Mouse (Mus musculus) bone marrow macrophage, adult 2 months (primary cell): ENCODE data around the gene Smad6.

Experiments used
- CTCF ChIP-seq: IDR thresholded peaks from 2 replicates; pipeline ENCODE4 v1.5.1; 2012; ENCODE audit warnings: low read depth, mild to moderate bottlenecking, low read length, moderate library complexity
- POLR2A ChIP-seq: IDR thresholded peaks from 2 replicates; pipeline ENCODE4 v1.6.1; 2012; ENCODE audit warnings: mild to moderate bottlenecking, low read depth, low read length, borderline replicate concordance

DNA sequence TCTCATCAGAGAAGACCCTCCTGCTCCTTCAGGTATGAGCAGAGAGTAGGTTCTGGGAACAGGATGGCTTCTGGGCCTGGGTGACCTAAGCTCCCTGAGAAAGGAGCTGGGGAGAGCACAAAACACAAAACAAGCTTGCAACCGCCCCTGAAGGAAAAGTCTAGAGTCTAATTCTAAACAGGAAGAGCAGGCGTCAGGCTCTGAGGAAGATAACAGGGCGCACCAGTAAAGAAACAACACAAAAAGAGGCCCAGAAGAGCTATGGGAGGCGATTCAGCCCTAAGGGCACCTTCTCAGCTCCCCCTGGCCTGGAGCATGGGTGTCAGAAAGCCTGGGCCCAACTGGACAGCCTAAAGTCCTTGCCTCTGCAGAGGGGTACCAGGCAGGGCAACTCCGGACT, 47.3 kb upstream of the Smad6 start:
- TF ChIP-seq CTCF (no peak), POLR2A (no peak)
